Mouse (Mus musculus): Measurements from ENCODE around the gene Dusp10. TPM values are rescaled to one million over a fixed set of nuclear protein-coding genes. Genes with fewer than 3 reads are reported as not detected.

The Dusp10 gene
- polyA plus RNA-seq, 1 experiment from 2014 or later = 5.0 TPM

DNA sequence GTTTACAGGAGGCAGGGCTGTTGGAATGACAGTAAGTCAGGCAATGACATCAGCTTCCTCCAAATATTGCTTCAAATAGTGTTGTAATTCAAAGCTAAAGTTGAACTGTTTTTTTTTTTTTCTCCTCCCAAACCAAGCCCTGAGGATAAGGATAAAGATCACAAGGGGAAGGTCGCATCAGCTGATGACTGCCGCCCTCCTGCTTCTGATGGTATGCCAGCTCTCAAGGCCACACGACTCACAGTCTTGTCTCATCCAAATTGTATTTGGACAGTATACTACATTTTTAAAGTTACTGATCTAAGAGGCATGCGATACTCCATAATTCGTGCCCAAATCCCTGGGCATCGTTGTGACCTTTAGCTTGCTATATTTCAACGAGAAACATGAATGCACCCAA is 70.1 kb downstream of the Dusp10 start:
- no peak for ATAC-seq (ENCODE audit: low FRiP score, low read depth)
- no peaks in the 10 kb centered on the region for H3K36me3 ChIP-seq
- WGBS = 92% methylated on average over 7 of the region's 7 CpGs
- no peaks in the 10 kb centered on the region for H3K4me1 ChIP-seq (replicated peaks)
- H3K9me3 ChIP-seq = no peaks in the 10 kb centered on the region
- H3K27me3 ChIP-seq = no peaks in the 10 kb centered on the region
- no peak overlapping the region for H3K9ac ChIP-seq
- H3K27ac ChIP-seq (replicated peaks) = no peak overlapping the region
- no peak overlapping the region for H3K4me2 ChIP-seq
- no peak overlapping the region for H3K4me3 ChIP-seq

DNA sequence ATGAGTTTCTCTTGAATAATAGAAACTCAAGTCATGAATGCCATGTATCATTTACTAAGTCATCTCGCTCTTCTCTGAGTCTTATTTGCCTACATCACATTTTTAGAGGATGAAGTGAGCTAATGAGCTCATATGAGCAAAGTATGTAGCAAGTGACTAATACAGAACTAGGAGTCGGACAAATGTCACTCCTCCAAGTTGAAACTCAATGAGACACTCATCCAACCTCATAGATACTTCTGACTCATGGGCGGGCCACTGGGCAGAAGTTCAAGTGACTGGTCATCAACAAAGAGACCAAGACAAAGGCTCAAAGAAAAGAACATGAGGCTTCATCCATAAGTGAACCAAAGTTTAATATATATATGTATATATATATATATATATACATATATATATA is 71.9 kb downstream of the Dusp10 start:
- H3K4me1 ChIP-seq (replicated peaks) = no peaks in the 10 kb centered on the region
- 85% methylated on average over 3 of the region's 3 CpGs for WGBS

DNA sequence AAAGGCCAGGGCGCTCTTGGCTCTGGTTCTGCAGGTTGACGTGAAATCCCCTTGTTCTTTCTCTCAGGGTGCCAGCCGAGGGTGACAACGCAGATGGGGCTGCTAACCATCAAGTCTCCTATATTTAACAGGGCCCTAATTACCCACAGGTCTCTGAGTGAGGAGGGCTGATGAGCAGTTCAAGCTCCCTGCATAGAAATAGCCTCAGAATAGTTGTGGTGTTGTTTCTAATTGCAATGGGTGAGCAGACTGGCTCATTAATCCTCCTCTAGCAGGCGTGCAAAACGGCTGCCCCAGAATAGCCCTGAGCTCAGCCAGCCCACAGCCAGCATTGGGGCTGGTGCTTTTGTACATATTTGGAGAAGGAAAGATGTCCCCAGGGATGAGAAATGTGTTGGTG is 77.4 kb downstream of the Dusp10 start:
- no peak for ATAC-seq (ENCODE audit: low FRiP score, low read depth)
- WGBS = 59% methylated on average over 6 of the region's 6 CpGs
- no peaks in the 10 kb centered on the region for H3K27me3 ChIP-seq
- H3K4me3 ChIP-seq = no peak overlapping the region
- no peak overlapping the region for H3K9ac ChIP-seq
- no peak overlapping the region for H3K4me2 ChIP-seq
- no peak overlapping the region for H3K27ac ChIP-seq (replicated peaks)
- H3K4me1 ChIP-seq (replicated peaks) = no peaks in the 10 kb centered on the region
- H3K36me3 ChIP-seq = no peaks in the 10 kb centered on the region
- no peaks in the 10 kb centered on the region for H3K9me3 ChIP-seq

More for the DNA sequence above, 71.9 kb downstream of the Dusp10 start:
- H3K9ac ChIP-seq = no peak overlapping the region
- H3K27me3 ChIP-seq = no peaks in the 10 kb centered on the region
- no peak overlapping the region for H3K4me2 ChIP-seq
- no peak overlapping the region for H3K27ac ChIP-seq (replicated peaks)
- H3K36me3 ChIP-seq = no peaks in the 10 kb centered on the region
- no peak overlapping the region for H3K4me3 ChIP-seq
- H3K9me3 ChIP-seq = no peaks in the 10 kb centered on the region
- ATAC-seq (ENCODE audit: low FRiP score, low read depth) = no peak

DNA sequence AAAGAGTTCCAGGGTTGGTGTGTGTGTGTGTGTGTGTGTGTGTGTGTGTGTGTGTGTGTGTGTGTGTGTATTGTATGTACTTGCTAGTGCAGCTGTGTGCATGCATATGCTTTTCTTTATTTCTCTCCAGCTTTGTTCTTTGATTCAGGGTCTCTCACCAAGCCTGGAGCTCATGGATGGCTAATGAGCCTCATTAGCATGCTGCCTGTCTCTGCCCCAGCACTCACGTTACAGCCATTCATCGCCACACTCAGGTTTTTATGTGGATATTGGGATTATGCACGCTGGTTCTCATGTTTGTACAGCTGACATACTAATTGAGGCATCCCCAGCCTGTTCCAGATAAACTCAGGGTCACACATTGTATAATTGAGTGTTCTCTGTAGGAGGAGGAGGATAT is 81.8 kb downstream of the Dusp10 start:
- no peak overlapping the region for H3K4me2 ChIP-seq
- no peaks in the 10 kb centered on the region for H3K27me3 ChIP-seq
- no peak overlapping the region for H3K4me3 ChIP-seq
- H3K4me1 ChIP-seq (replicated peaks) = no peaks in the 10 kb centered on the region
- H3K36me3 ChIP-seq = no peaks in the 10 kb centered on the region
- H3K9ac ChIP-seq = no peak overlapping the region
- no peak overlapping the region for H3K27ac ChIP-seq (replicated peaks)
- no peak for ATAC-seq (ENCODE audit: low FRiP score, low read depth)
- 39% methylated on average over 3 of the region's 3 CpGs for WGBS
- H3K9me3 ChIP-seq = no peaks in the 10 kb centered on the region

DNA sequence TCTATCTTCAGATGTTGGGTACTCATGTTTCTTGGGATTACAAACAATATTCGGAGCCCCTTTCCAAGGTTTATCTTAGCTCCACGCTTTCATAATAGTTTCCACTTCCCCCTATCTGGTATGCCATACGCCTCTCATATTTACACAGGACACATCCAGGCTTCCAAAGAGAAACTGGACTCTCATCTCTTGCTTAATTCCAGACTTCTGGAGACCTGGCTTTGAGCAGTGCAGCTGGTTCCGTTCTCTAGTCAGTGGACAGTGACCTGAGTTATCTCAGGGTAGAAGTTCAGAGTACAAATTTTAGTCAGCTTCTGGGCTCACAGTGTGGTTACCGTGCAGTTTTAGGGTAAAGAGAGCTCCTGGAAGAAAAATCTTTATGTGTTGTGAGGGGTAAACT is 87.3 kb downstream of the Dusp10 start:
- ATAC-seq (ENCODE audit: low FRiP score, low read depth) = no peak
- 91% methylated on average over 5 of the region's 5 CpGs for WGBS
- H3K4me1 ChIP-seq (replicated peaks) = no peaks in the 10 kb centered on the region

DNA sequence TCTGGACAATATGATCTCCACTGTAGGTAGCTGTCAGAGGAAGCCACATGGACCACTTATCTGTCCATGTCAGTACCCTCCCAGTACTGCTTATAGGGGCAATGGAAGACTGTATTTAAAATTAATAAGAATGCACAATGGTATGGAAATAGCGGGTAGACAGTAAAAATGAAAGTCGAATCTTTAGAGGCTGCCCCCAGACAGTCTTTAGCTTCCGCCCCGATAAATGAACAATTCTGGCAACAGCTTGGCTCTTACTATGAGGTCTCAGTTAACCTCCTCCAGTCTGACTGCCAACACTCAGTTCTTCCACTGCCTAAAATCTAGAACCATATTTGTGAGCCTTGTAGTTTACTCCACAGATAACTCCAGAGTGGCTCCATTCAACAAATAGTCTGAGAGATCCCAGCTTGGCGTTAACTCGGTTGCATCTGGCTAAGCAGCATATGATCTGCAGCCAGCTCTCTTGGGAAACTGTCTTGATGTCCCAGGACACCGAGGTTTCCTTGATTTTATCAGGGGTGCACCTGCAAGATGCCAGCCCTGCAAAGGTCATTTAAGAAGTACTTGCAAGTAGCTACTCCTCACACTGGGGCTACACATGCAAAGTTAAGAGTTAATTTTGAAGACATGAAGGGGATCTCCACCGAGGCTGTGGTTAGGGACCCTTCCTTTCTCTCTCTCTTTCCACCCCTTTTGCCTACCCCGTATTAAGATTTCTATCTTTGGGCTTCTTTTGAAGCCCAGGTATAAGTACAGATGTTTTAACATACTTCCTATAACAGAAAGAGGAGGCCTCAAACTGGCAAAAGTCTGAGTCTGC is 88.0 kb downstream of the Dusp10 start:
- H3K27me3 ChIP-seq = no peaks in the 10 kb centered on the region
- H3K36me3 ChIP-seq = no peaks in the 10 kb centered on the region
- no peak overlapping the region for H3K9ac ChIP-seq
- no peak for ATAC-seq (ENCODE audit: low FRiP score, low read depth)
- no peaks in the 10 kb centered on the region for H3K4me1 ChIP-seq (replicated peaks)
- H3K27ac ChIP-seq (replicated peaks) = no peak overlapping the region
- H3K9me3 ChIP-seq = no peaks in the 10 kb centered on the region
- 89% methylated on average over 9 of the region's 9 CpGs for WGBS
- no peak overlapping the region for H3K4me2 ChIP-seq
- no peak overlapping the region for H3K4me3 ChIP-seq

More for the DNA sequence above, 87.3 kb downstream of the Dusp10 start:
- no peaks in the 10 kb centered on the region for H3K9me3 ChIP-seq
- no peak overlapping the region for H3K9ac ChIP-seq
- no peak overlapping the region for H3K4me3 ChIP-seq
- H3K27me3 ChIP-seq = no peaks in the 10 kb centered on the region
- H3K36me3 ChIP-seq = no peaks in the 10 kb centered on the region
- H3K27ac ChIP-seq (replicated peaks) = no peak overlapping the region
- no peak overlapping the region for H3K4me2 ChIP-seq

DNA sequence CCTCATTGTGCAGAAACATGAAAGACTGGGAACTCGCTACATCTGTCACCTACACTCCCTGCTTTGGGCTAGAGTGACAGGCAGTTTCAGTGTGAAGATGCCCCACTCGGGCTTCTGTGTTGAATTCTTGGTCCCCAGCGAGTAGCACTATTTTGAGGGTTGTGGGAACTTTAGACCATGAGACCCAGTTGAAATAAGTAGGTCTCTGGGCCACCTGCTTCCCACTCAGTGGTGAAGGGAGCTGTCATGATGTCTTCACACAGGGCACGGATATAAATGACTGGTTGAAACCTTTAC is 88.6 kb downstream of the Dusp10 start:
- H3K4me1 ChIP-seq (replicated peaks) = no peaks in the 10 kb centered on the region
- 81% methylated on average over 4 of the region's 4 CpGs for WGBS
- no peak overlapping the region for H3K9ac ChIP-seq
- no peak for ATAC-seq (ENCODE audit: low FRiP score, low read depth)
- H3K27me3 ChIP-seq = no peaks in the 10 kb centered on the region
- H3K4me2 ChIP-seq = no peak overlapping the region
- H3K4me3 ChIP-seq = no peak overlapping the region
- no peaks in the 10 kb centered on the region for H3K9me3 ChIP-seq
- H3K36me3 ChIP-seq = no peaks in the 10 kb centered on the region
- no peak overlapping the region for H3K27ac ChIP-seq (replicated peaks)

DNA sequence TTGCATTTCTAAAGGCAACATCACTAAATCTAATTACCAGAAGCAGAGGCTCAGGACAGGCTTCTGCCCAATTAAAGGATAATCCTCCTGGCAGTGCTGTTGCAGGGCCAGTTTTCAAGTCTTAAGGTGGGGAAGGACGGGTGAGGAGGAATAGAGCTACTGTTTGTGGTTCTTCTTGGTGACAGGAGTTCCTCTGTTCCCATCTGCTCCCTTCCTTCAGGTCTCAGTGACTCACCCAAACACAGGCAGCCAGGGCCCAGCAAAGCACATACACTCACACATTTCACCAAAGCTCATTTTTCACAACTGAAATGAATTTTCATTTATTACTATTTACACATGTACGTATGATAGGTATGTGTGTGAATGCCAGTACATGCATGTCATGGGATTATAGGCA is 93.7 kb downstream of the Dusp10 start:
- no peak overlapping the region for H3K27ac ChIP-seq (replicated peaks)
- H3K27me3 ChIP-seq = no peaks in the 10 kb centered on the region
- no peaks in the 10 kb centered on the region for H3K36me3 ChIP-seq
- H3K4me3 ChIP-seq = no peak overlapping the region
- ATAC-seq (ENCODE audit: low FRiP score, low read depth) = no peak
- H3K9me3 ChIP-seq = no peaks in the 10 kb centered on the region
- 81% methylated on average over 2 of the region's 2 CpGs for WGBS
- no peaks in the 10 kb centered on the region for H3K4me1 ChIP-seq (replicated peaks)
- no peak overlapping the region for H3K4me2 ChIP-seq
- H3K9ac ChIP-seq = no peak overlapping the region

DNA sequence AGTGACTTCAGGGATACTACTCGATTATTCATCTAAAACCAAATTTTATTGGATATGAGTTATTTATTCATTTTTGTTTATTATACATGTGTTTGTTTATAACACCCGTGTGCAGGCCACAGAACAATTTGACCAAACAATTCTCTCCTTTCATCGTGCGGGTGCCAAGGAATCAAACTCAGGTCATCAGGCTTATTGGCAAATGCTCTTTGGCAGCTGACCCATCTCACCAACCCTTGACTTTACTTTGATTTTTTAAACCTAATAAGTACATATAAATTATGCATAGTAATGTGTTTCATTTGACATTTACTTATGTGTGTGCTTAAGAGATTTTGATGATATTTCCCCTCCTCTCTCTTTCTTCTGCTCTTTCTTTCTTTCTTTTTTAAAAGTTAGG is 94.3 kb downstream of the Dusp10 start:
- 86% methylated on average over 4 of the region's 4 CpGs for WGBS
- no peaks in the 10 kb centered on the region for H3K27me3 ChIP-seq
- H3K27ac ChIP-seq (replicated peaks) = no peak overlapping the region
- no peaks in the 10 kb centered on the region for H3K9me3 ChIP-seq
- H3K4me3 ChIP-seq = no peak overlapping the region
- H3K9ac ChIP-seq = no peak overlapping the region
- no peaks in the 10 kb centered on the region for H3K36me3 ChIP-seq
- H3K4me2 ChIP-seq = no peak overlapping the region
- H3K4me1 ChIP-seq (replicated peaks) = no peaks in the 10 kb centered on the region
- no peak for ATAC-seq (ENCODE audit: low FRiP score, low read depth)

DNA sequence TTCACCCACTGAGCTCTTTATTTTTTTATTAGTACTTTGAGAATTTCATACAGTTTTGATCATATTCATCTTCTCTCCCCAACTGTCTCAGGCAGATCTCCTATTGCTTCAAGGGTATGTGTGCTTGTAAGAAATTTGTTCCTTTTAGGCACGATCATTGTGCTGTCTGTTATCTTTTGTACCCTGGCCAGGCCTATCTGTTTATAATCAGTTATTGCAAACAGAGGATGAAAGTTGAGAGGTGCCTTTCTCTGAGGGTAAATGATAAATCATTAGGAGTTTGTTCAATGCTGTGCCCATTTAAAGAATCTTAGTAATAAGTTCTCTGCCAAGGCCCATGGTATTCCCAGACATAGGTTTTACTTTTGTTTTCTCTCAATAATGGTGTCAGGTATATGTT is 95.2 kb downstream of the Dusp10 start:
- 89% methylated on average over 1 of the region's 1 CpGs for WGBS
- no peak for ATAC-seq (ENCODE audit: low FRiP score, low read depth)

DNA sequence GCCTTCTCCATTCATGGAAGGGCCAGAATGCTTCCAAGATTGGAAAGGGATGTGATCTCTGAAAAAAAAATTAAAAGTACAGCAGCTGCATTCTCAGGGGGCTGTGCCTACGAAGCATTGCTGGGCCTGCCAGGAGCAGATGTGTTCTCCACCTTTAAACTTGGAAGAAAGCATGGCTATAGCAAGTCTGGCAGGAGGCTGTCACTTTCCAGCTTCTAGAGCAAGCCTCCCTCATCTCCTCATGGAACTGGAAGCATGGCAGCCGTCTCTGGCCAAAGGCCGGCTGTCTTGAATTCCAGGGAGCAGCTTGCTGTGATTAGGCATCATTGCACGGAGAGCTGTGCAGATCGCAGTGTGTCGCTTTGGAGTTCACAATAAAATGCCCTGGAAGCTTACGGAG is 104.5 kb downstream of the Dusp10 start:
- H3K27ac ChIP-seq (replicated peaks) = no peak overlapping the region
- H3K4me2 ChIP-seq = no peak overlapping the region
- no peaks in the 10 kb centered on the region for H3K27me3 ChIP-seq
- H3K9me3 ChIP-seq = no peaks in the 10 kb centered on the region
- no peaks in the 10 kb centered on the region for H3K36me3 ChIP-seq
- no peak for ATAC-seq (ENCODE audit: low FRiP score, low read depth)
- no peak overlapping the region for H3K9ac ChIP-seq
- WGBS = 79% methylated on average over 7 of the region's 7 CpGs
- no peak overlapping the region for H3K4me3 ChIP-seq
- H3K4me1 ChIP-seq (replicated peaks) = no peaks in the 10 kb centered on the region

More for the DNA sequence above, 95.2 kb downstream of the Dusp10 start:
- Histone ChIP-seq H3K4me2 (no peak overlapping the region), H3K4me1 (replicated peaks) (no peaks in the 10 kb centered on the region), H3K9me3 (no peaks in the 10 kb centered on the region), H3K36me3 (no peaks in the 10 kb centered on the region), H3K4me3 (no peak overlapping the region), H3K9ac (no peak overlapping the region), H3K27ac (replicated peaks) (no peak overlapping the region), H3K27me3 (no peaks in the 10 kb centered on the region)

DNA sequence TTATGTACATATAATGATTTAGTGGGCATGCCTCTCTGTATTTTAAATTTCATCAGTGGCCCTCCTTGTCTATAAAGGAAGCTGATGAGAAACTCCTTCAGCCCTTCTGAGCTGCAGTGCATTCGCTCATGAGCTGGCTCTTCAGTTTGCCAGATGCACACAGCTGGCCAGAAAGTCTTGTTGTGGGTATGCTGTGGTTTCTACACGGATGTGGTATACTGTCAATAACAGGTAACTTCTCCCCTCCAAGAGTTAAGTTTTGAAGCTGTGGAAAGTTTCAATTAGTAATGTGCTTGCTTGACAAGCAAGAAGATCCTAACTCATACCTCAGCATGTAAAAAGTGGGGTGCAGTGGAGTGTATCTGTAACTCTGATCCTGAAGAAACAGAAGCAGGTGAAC is 104.9 kb downstream of the Dusp10 start:
- Histone ChIP-seq H3K4me3 (no peak overlapping the region), H3K27ac (replicated peaks) (no peak overlapping the region), H3K4me2 (no peak overlapping the region), H3K9ac (no peak overlapping the region), H3K27me3 (no peaks in the 10 kb centered on the region), H3K9me3 (no peaks in the 10 kb centered on the region), H3K4me1 (replicated peaks) (no peaks in the 10 kb centered on the region), H3K36me3 (no peaks in the 10 kb centered on the region)
- no peak for ATAC-seq (ENCODE audit: low FRiP score, low read depth)
- 90% methylated on average over 2 of the region's 2 CpGs for WGBS

DNA sequence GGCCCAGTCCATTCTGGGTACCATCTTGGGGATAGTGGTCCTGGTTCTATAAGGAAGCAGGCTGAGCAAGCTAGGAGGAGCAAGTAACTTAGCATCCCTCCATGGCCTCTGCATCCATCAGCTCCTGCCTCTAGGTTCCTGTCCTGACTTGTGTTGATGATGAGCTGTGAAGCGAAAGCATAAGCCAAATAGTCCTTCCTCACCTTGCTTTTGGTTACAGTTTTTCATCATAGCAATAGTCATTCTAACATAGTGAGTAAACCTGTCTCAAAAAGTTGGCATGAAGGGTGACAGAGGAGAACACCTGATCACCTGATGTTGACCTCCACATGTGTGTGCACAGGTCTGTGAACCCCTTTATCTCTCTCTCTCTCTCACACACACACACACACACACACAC is 105.5 kb downstream of the Dusp10 start:
- no peaks in the 10 kb centered on the region for H3K36me3 ChIP-seq
- no peak overlapping the region for H3K9ac ChIP-seq
- 85% methylated on average over 1 of the region's 1 CpGs for WGBS
- H3K27me3 ChIP-seq = no peaks in the 10 kb centered on the region
- no peaks in the 10 kb centered on the region for H3K9me3 ChIP-seq
- H3K27ac ChIP-seq (replicated peaks) = no peak overlapping the region
- no peaks in the 10 kb centered on the region for H3K4me1 ChIP-seq (replicated peaks)
- no peak overlapping the region for H3K4me3 ChIP-seq
- no peak for ATAC-seq (ENCODE audit: low FRiP score, low read depth)
- H3K4me2 ChIP-seq = no peak overlapping the region
